Mouse (Mus musculus) myocyte (in vitro differentiated cells): ENCODE results near the gene Oser1. TPM values are rescaled to one million over a fixed set of nuclear protein-coding genes. Genes with fewer than 3 reads are reported as not detected.

Experiments
- H3K27me3 ChIP-seq: one replicate; pipeline ENCODE4 v1.6.1; 2011; ENCODE audit not compliant: control insufficient read depth, insufficient read depth, insufficient read length
- H3K36me3 ChIP-seq: one replicate; pipeline ENCODE4 v1.6.1; 2011; ENCODE audit not compliant: control insufficient read depth, insufficient read depth
- H3K4me2 ChIP-seq: one replicate; pipeline ENCODE4 v1.6.1; 2011; ENCODE audit warnings: low read depth, control low read depth
- H3K4me3 ChIP-seq: one replicate; pipeline ENCODE4 v1.5.1; 2011; ENCODE audit warnings: mild to moderate bottlenecking, control low read depth, moderate library complexity
- H3K79me2 ChIP-seq: one replicate; pipeline ENCODE4 v1.6.1; 2011; ENCODE audit not compliant: control insufficient read depth, insufficient read depth
- H3ac ChIP-seq: one replicate; pipeline ENCODE4 v1.6.1; 2011; ENCODE audit not compliant: control insufficient read depth, insufficient read length
- CEBPB ChIP-seq: IDR thresholded peaks from 2 replicates; pipeline ENCODE4 v1.6.1; 2011; ENCODE audit warnings: mild to moderate bottlenecking, moderate library complexity; ENCODE audit not compliant: poor library complexity, insufficient read depth, severe bottlenecking
- E2F4 ChIP-seq: IDR thresholded peaks from one replicate; pipeline ENCODE4 v1.6.1; 2011; ENCODE audit warnings: mild to moderate bottlenecking, control low read depth, moderate library complexity; ENCODE audit not compliant: insufficient read depth
- MAX ChIP-seq: IDR thresholded peaks from one replicate; pipeline ENCODE4 v1.6.1; 2011; ENCODE audit warnings: low read depth, mild to moderate bottlenecking, control low read depth
- MYOD1 ChIP-seq, 3 experiments: IDR thresholded peaks; one replicate each; pipeline ENCODE4 v1.6.1; 2011; ENCODE audit warnings: control low read depth in 2 of 3, low read depth in 2 of 3, mild to moderate bottlenecking in 2 of 3, moderate library complexity in 1 of 3; ENCODE audit not compliant: insufficient read length in 2 of 3, control insufficient read depth in 1 of 3
- MYOG ChIP-seq, 3 experiments: IDR thresholded peaks; one replicate each; pipeline ENCODE4 v1.6.1; 2011; ENCODE audit warnings: control low read depth in 2 of 3, low read depth in 2 of 3, mild to moderate bottlenecking in 2 of 3; ENCODE audit not compliant: insufficient read length in 2 of 3, control insufficient read depth in 1 of 3, insufficient read depth in 1 of 3
- POLR2A ChIP-seq: IDR thresholded peaks from one replicate; pipeline ENCODE4 v1.6.1; 2011; ENCODE audit warnings: low read depth, mild to moderate bottlenecking, control low read depth, moderate library complexity; ENCODE audit not compliant: insufficient read length
- POLR2AphosphoS2 ChIP-seq: IDR thresholded peaks from one replicate; pipeline ENCODE4 v1.6.1; 2011; ENCODE audit warnings: low read depth, control low read depth; ENCODE audit not compliant: insufficient read length
- REST ChIP-seq: IDR thresholded peaks from one replicate; pipeline ENCODE4 v1.6.1; 2011; ENCODE audit warnings: mild to moderate bottlenecking, control low read depth, moderate library complexity; ENCODE audit not compliant: insufficient read depth, insufficient read length
- SRF ChIP-seq: IDR thresholded peaks from one replicate; pipeline ENCODE4 v1.6.1; 2011; ENCODE audit warnings: low read depth; ENCODE audit not compliant: control insufficient read depth, insufficient read length
- TCF12 ChIP-seq: IDR thresholded peaks from one replicate; pipeline ENCODE4 v1.6.1; 2011; ENCODE audit warnings: mild to moderate bottlenecking, control low read depth; ENCODE audit not compliant: poor library complexity, insufficient read depth, severe bottlenecking
- TCF3 ChIP-seq: IDR thresholded peaks from one replicate; pipeline ENCODE4 v1.6.1; 2011; ENCODE audit warnings: low read depth, control low read depth; ENCODE audit not compliant: insufficient read length
- USF1 ChIP-seq: IDR thresholded peaks from one replicate; pipeline ENCODE4 v1.6.1; 2011; ENCODE audit warnings: low read depth, mild to moderate bottlenecking, control low read depth, moderate library complexity
- polyA plus RNA-seq: library from polyadenylated mRNA; unstranded; fragments of >200 nt; fragmentation: generic; extraction: Trizol; gene quantifications from one replicate; pipeline ENCODE4 v1.2.1, GENCODE M21; 2012; ENCODE audit warnings: missing spikeins

The Oser1 gene
- polyA plus RNA-seq, 1 experiment, result 30.3 TPM

GRCm38 (mm10) chr2:163458539-163459265, 34.2 kb upstream of the Oser1 start:
- no peak for TF ChIP-seq POLR2A
- no peak for TF ChIP-seq POLR2AphosphoS2
- TF ChIP-seq SRF, result no peak
- TF ChIP-seq TCF3, result no peak
- no peak for TF ChIP-seq MYOG (IDR thresholded peaks at IDR 0.05; ENCODE audit: control insufficient read depth in 1 of 3, insufficient read depth in 1 of 3, insufficient read length in 2 of 3, low read depth in 2 of 3)
- peak in 1 of 3 experiments; percentile 5 for TF ChIP-seq MYOD1 (IDR thresholded peaks at IDR 0.05; ENCODE audit: control insufficient read depth in 1 of 3, insufficient read length in 2 of 3, low read depth in 2 of 3)
- no peak for TF ChIP-seq E2F4
- TF ChIP-seq REST, result peak; percentile 64
- TF ChIP-seq CEBPB, result no peak
- no peak for TF ChIP-seq USF1
- TF ChIP-seq MAX, result no peak
- no peak for TF ChIP-seq TCF12
- Histone ChIP-seq H3K36me3 (no peaks in the 10 kb centered on the region), H3K79me2 (no peaks in the 10 kb centered on the region), H3K4me3 (no peak overlapping the region), H3ac (no peak overlapping the region), H3K27me3 (peaks cover 13% of the 10 kb centered on the region), H3K4me2 (peak overlapping the region; percentile 45)

DNA sequence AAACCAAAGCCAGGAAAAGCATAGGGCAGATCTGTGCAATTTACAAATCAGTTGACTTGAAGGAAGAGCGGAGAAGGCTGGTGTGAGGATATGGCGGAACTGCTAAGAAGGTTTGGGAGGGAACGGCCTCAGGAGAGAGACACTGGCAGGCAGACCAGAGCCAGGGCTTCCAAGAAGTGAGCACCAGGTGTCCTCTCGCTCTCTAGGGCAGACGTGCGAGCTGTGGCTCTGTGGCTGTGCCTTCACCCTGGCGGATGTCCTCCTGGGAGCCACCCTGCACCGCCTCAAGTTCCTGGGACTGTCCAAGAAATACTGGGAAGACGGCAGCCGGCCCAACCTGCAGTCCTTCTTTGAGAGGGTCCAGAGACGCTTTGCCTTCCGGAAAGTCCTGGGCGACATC, 28.9 kb upstream of the Oser1 start:
- Histone ChIP-seq H3ac (no peak overlapping the region), H3K36me3 (no peaks in the 10 kb centered on the region), H3K79me2 (no peaks in the 10 kb centered on the region), H3K27me3 (peaks cover 40% of the 10 kb centered on the region), H3K4me3 (no peak overlapping the region), H3K4me2 (no peak overlapping the region)
- no peak for TF ChIP-seq CEBPB
- TF ChIP-seq REST, result no peak
- TF ChIP-seq USF1, result no peak

DNA sequence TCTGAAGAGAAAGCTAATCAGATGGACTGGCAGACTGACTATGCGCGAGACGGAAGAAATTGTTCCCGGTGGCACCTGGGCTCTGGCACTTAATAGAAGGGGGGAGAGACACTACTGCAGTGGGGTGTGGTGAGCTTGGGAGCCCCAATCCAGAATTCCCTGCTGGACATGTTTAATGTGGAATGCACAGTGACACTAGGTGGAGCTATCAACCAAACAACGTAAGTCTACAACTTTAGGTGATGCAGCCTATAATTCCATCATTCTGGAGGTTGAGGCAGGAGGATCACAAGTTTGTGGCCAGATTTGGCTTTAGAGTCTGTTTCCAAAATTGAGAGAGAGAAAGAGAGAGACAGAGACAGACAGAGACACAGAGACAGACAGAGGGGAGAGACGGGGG, 28.2 kb upstream of the Oser1 start:
- H3K4me2 ChIP-seq, result no peak overlapping the region
- peaks cover 45% of the 10 kb centered on the region for H3K27me3 ChIP-seq
- no peaks in the 10 kb centered on the region for H3K79me2 ChIP-seq
- H3K36me3 ChIP-seq, result no peaks in the 10 kb centered on the region
- no peak overlapping the region for H3K4me3 ChIP-seq
- no peak overlapping the region for H3ac ChIP-seq
- no peak for TF ChIP-seq TCF3
- TF ChIP-seq POLR2AphosphoS2, result no peak
- no peak for TF ChIP-seq TCF12
- TF ChIP-seq MAX, result no peak
- no peak for TF ChIP-seq REST
- no peak for TF ChIP-seq CEBPB
- no peak for TF ChIP-seq E2F4
- no peak for TF ChIP-seq MYOD1 (IDR thresholded peaks at IDR 0.05; ENCODE audit: control insufficient read depth in 1 of 3, insufficient read length in 2 of 3, low read depth in 2 of 3)
- no peak for TF ChIP-seq SRF
- TF ChIP-seq USF1, result no peak
- TF ChIP-seq POLR2A, result no peak
- no peak for TF ChIP-seq MYOG (IDR thresholded peaks at IDR 0.05; ENCODE audit: control insufficient read depth in 1 of 3, insufficient read depth in 1 of 3, insufficient read length in 2 of 3, low read depth in 2 of 3)

- H3K27me3 ChIP-seq, result peaks cover 50% of the 10 kb centered on the region
- no peaks in the 10 kb centered on the region for H3K36me3 ChIP-seq
- H3K4me2 ChIP-seq, result peak overlapping the region; percentile 34
- TF ChIP-seq REST (no peak), CEBPB (peak; percentile 90)
- H3ac ChIP-seq, result no peak overlapping the region
- H3K79me2 ChIP-seq, result no peaks in the 10 kb centered on the region
- H3K4me3 ChIP-seq, result no peak overlapping the region
Measured at GRCm38 (mm10) chr2:163450668-163451295, 26.3 kb upstream of the Oser1 start.

- no peak overlapping the region for H3ac ChIP-seq
- H3K4me3 ChIP-seq, result no peak overlapping the region
- no peaks in the 10 kb centered on the region for H3K79me2 ChIP-seq
- no peak overlapping the region for H3K4me2 ChIP-seq
- no peak for TF ChIP-seq POLR2A
- no peak for TF ChIP-seq USF1
- no peak for TF ChIP-seq REST
- TF ChIP-seq POLR2AphosphoS2, result no peak
- no peak for TF ChIP-seq TCF12
- TF ChIP-seq CEBPB, result no peak
- TF ChIP-seq SRF, result no peak
- peak in 2 of 3 experiments; percentile 58 to 75 for TF ChIP-seq MYOD1 (IDR thresholded peaks at IDR 0.05; ENCODE audit: control insufficient read depth in 1 of 3, insufficient read length in 2 of 3, low read depth in 2 of 3)
- no peak for TF ChIP-seq E2F4
- peak; percentile 86 for TF ChIP-seq TCF3
- TF ChIP-seq MYOG (IDR thresholded peaks at IDR 0.05; ENCODE audit: control insufficient read depth in 1 of 3, insufficient read depth in 1 of 3, insufficient read length in 2 of 3, low read depth in 2 of 3), result peak in 2 of 3 experiments; percentile 64 to 76
- peaks cover 57% of the 10 kb centered on the region for H3K27me3 ChIP-seq
- H3K36me3 ChIP-seq, result no peaks in the 10 kb centered on the region
Measured at GRCm38 (mm10) chr2:163449276-163449675, 24.8 kb upstream of the Oser1 start.
